Mouse (Mus musculus) forebrain, embryonic 11.5 days (tissue): ENCODE measurements around the gene Naxd. TPM values are rescaled to one million over a fixed set of nuclear protein-coding genes. Genes with fewer than 3 reads are reported as not detected.

Source experiments
- ATAC-seq: fragments of 200-750 bp; cut with Nextera tagmentation; replicated peaks from 2 replicates; pipeline ENCODE4 v1.8.0; 2017; ENCODE audit warnings: moderate TSS enrichment; ENCODE audit not compliant: low FRiP score
- DNase-seq: peaks from one replicate; pipeline ENCODE4 v3.0.0-alpha.2; 2017; ENCODE audit warnings: low spot score
- H3K27ac ChIP-seq: fragments of 300-500 bp; sonication (generic); 2 replicates; pipeline ENCODE4 v1.5.1; 2014; ENCODE audit warnings: low read depth, low read length
- H3K27me3 ChIP-seq: fragments of 300-500 bp; sonication (generic); 2 replicates; pipeline ENCODE4 v1.6.1; 2014; ENCODE audit warnings: mild to moderate bottlenecking, low read length, mixed read lengths; ENCODE audit not compliant: control insufficient read depth, insufficient read depth
- H3K36me3 ChIP-seq: fragments of 300-500 bp; sonication (generic); 2 replicates; pipeline ENCODE4 v1.6.1; 2014; ENCODE audit warnings: mild to moderate bottlenecking, low read length, moderate library complexity, mixed read lengths; ENCODE audit not compliant: control insufficient read depth, insufficient read depth
- H3K4me1 ChIP-seq: fragments of 300-500 bp; sonication (generic); replicated peaks from 2 replicates; pipeline ENCODE4 v1.6.1; 2014; ENCODE audit warnings: low read length, mixed read lengths; ENCODE audit not compliant: control insufficient read depth, insufficient read depth
- H3K4me2 ChIP-seq: fragments of 300-500 bp; sonication (generic); 2 replicates; pipeline ENCODE4 v1.6.1; 2014; ENCODE audit warnings: low read depth, mild to moderate bottlenecking, low read length, moderate library complexity, mixed read lengths; ENCODE audit not compliant: severe bottlenecking
- H3K4me3 ChIP-seq: fragments of 300-500 bp; sonication (generic); 2 replicates; pipeline ENCODE4 v1.5.1; 2014; ENCODE audit warnings: low read depth, low read length
- H3K9ac ChIP-seq: fragments of 300-500 bp; sonication (generic); 2 replicates; pipeline ENCODE4 v1.6.1; 2014; ENCODE audit warnings: low read length
- H3K9me3 ChIP-seq: fragments of 300-500 bp; sonication (generic); 2 replicates; pipeline ENCODE4 v1.6.1; 2016; ENCODE audit warnings: low read length, mixed read lengths; ENCODE audit not compliant: control insufficient read depth
- WGBS: fragments of 180-500 bp; shearing (Covaris S2); extraction: QIAGEN DNeasy Blood & Tissue Kit; methylation state at CpG from one replicate; pipeline ENCODE4 v1.1.7; 2014; 5-methylcytosine and 5-hydroxymethylcytosine counted together
- polyA plus RNA-seq: library from polyadenylated mRNA; unstranded; fragments of >200 nt; fragmentation: Nextera tagmentation; extraction: Ambion mirVana; gene quantifications from 2 replicates; pipeline ENCODE4 v1.2.1, GENCODE M21; 2014

The Naxd gene
- polyA plus RNA-seq, 1 experiment from 2014 or later, result 99.2 TPM

- H3K4me2 ChIP-seq, result no peak overlapping the region
- no peaks in the 10 kb centered on the region for H3K27me3 ChIP-seq
- ATAC-seq (no peak), DNase-seq (no peak)
- no peak overlapping the region for H3K9ac ChIP-seq
- no peaks in the 10 kb centered on the region for H3K4me1 ChIP-seq
- H3K9me3 ChIP-seq, result no peaks in the 10 kb centered on the region
- 91% methylated on average over 5 of the region's 5 CpGs for WGBS
- H3K27ac ChIP-seq, result no peak overlapping the region
- peaks cover 14% of the 10 kb centered on the region; the same call in 1 of the 2 replicates for H3K36me3 ChIP-seq
- H3K4me3 ChIP-seq, result no peak overlapping the region
Observed at GRCm38 (mm10) chr8:11510971-11511370, 13.7 kb downstream of the Naxd start.

DNA sequence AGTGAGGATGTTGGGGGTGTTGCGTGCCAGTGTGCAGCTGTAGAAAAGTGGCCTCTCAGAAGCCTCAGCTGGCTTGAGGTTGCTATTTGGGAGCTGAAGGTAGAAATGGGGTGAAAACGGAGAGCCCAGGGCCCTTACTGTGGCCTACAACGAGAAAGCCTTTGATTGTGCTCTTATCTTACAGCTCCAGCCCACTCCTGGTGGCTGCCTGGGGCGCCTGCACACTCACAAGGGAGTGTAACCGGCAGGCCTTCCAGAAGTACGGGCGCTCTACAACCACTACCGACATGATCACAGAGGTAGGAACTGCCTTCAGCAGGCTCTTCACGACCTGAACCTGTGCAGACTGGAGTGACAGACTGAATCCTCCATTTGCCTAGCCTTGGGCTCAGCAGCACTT is 15.4 kb downstream of the Naxd start:
- no peaks in the 10 kb centered on the region for H3K9me3 ChIP-seq
- H3K4me2 ChIP-seq, result no peak overlapping the region
- H3K4me3 ChIP-seq, result no peak overlapping the region
- H3K9ac ChIP-seq, result no peak overlapping the region
- peaks cover 14% of the 10 kb centered on the region; the same call in 1 of the 2 replicates for H3K36me3 ChIP-seq
- no peaks in the 10 kb centered on the region for H3K4me1 ChIP-seq
- H3K27ac ChIP-seq, result no peak overlapping the region
- no peak for ATAC-seq
- DNase-seq, result no peak
- WGBS, result 89% methylated on average over 9 of the region's 9 CpGs
- no peaks in the 10 kb centered on the region for H3K27me3 ChIP-seq

GRCm38 (mm10) chr8:11513247-11513646 is 15.9 kb downstream of the Naxd start:
- Histone ChIP-seq H3K4me2 (no peak overlapping the region), H3K4me1 (no peaks in the 10 kb centered on the region), H3K36me3 (peaks cover 14% of the 10 kb centered on the region; the same call in 1 of the 2 replicates), H3K27ac (no peak overlapping the region), H3K9ac (no peak overlapping the region), H3K4me3 (no peak overlapping the region), H3K9me3 (no peaks in the 10 kb centered on the region), H3K27me3 (no peaks in the 10 kb centered on the region)
- 89% methylated on average over 5 of the region's 5 CpGs for WGBS
- no peak for ATAC-seq
- DNase-seq, result no peak

GRCm38 (mm10) chr8:11516292-11516691 is 19.0 kb downstream of the Naxd start:
- no peaks in the 10 kb centered on the region; the same call in 1 of the 2 replicates for H3K36me3 ChIP-seq
- no peaks in the 10 kb centered on the region for H3K9me3 ChIP-seq
- H3K27me3 ChIP-seq, result no peaks in the 10 kb centered on the region
- H3K4me2 ChIP-seq, result no peak overlapping the region
- WGBS, result 94% methylated on average over 9 of the region's 9 CpGs
- DNase-seq (peak; percentile 47), ATAC-seq (no peak)
- no peak overlapping the region for H3K27ac ChIP-seq
- no peaks in the 10 kb centered on the region for H3K4me1 ChIP-seq
- no peak overlapping the region for H3K9ac ChIP-seq
- H3K4me3 ChIP-seq, result no peak overlapping the region

- Histone ChIP-seq H3K36me3 (no peaks in the 10 kb centered on the region; the same call in 1 of the 2 replicates), H3K4me3 (no peak overlapping the region), H3K27ac (no peak overlapping the region), H3K27me3 (no peaks in the 10 kb centered on the region), H3K4me1 (no peaks in the 10 kb centered on the region), H3K9ac (no peak overlapping the region), H3K4me2 (no peak overlapping the region), H3K9me3 (no peaks in the 10 kb centered on the region)
- no peak for DNase-seq
- 90% methylated on average over 16 of the region's 16 CpGs for WGBS
- ATAC-seq, result no peak
Observed at GRCm38 (mm10) chr8:11517366-11518055, 20.2 kb downstream of the Naxd start.

DNA sequence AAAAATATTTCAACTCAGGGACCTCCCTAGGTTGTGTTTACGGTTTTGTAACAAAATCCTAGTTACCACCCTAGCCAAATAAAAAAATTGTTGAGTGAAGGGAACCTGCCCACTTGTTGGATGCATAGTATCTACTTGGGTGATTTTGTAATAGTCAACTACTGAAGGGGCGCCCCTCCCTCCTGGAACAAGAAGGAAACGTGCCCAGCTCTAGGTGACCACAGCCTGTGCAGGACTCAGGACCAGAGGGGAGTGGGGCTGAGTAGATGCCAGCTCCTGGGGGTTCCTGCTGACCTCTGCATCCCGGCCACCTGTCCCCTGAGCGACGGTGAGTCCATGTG is 20.7 kb downstream of the Naxd start:
- Histone ChIP-seq H3K4me3 (no peak overlapping the region), H3K27me3 (no peaks in the 10 kb centered on the region), H3K4me2 (no peak overlapping the region), H3K4me1 (no peaks in the 10 kb centered on the region), H3K9me3 (no peaks in the 10 kb centered on the region), H3K27ac (no peak overlapping the region), H3K36me3 (no peaks in the 10 kb centered on the region; the same call in 1 of the 2 replicates), H3K9ac (no peak overlapping the region)
- 93% methylated on average over 6 of the region's 6 CpGs for WGBS
- DNase-seq (no peak), ATAC-seq (no peak)

GRCm38 (mm10) chr8:11518676-11519075 is 21.4 kb downstream of the Naxd start:
- 94% methylated on average over 11 of the region's 11 CpGs for WGBS
- no peaks in the 10 kb centered on the region for H3K9me3 ChIP-seq
- no peaks in the 10 kb centered on the region for H3K36me3 ChIP-seq
- no peaks in the 10 kb centered on the region for H3K27me3 ChIP-seq
- no peaks in the 10 kb centered on the region for H3K4me1 ChIP-seq
- no peak for ATAC-seq
- no peak overlapping the region for H3K4me3 ChIP-seq
- H3K9ac ChIP-seq, result no peak overlapping the region
- no peak for DNase-seq
- H3K27ac ChIP-seq, result no peak overlapping the region
- no peak overlapping the region for H3K4me2 ChIP-seq

- no peak overlapping the region for H3K4me3 ChIP-seq
- DNase-seq (no peak), ATAC-seq (no peak)
- H3K4me1 ChIP-seq, result no peaks in the 10 kb centered on the region
- no peak overlapping the region for H3K9ac ChIP-seq
- 94% methylated on average over 3 of the region's 3 CpGs for WGBS
- H3K27me3 ChIP-seq, result no peaks in the 10 kb centered on the region
- no peaks in the 10 kb centered on the region for H3K36me3 ChIP-seq
- no peak overlapping the region for H3K27ac ChIP-seq
- no peaks in the 10 kb centered on the region for H3K9me3 ChIP-seq
- no peak overlapping the region for H3K4me2 ChIP-seq
Observed at GRCm38 (mm10) chr8:11523331-11523730, 26.0 kb downstream of the Naxd start.

DNA sequence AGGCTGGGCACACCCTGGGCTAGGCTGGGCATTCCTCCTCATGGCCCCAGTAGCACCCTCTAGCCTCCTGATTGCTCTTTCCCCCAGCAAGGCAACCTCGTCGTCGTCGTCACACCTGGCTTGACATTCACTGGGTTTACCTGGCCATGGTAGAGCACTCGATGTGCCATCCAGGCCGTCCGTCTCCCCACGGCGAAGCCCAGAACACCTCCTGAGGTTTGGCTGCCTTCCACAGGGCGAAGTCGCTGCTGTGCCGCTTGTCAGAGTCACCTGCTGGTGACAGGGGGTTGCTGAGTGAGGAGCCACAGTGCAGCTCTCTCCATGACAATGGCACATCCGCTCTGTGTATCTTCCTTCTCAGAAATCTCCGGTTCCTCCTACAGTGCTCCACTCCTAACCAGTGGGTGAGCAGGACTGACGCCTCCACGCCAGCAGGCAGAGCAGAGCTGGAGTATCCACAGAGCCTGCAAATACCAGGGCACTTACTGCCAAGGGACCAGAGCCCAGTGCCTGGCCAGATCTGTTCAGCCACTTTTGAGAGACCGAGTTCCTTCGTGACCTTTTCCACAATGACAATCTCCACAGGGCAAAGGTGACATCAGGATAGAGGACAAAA is 33.0 kb downstream of the Naxd start:
- ATAC-seq (no peak), DNase-seq (no peak)
- Histone ChIP-seq H3K36me3 (0 out of 2 replicates have a peak, but pooled peaks cover 2% of the 10 kb centered on the region), H3K27me3 (no peaks in the 10 kb centered on the region), H3K4me1 (peaks cover 10% of the 10 kb centered on the region; the same call in 1 of the 2 replicates), H3K4me2 (no peak overlapping the region), H3K9ac (no peak overlapping the region), H3K9me3 (no peaks in the 10 kb centered on the region), H3K4me3 (no peak overlapping the region), H3K27ac (no peak overlapping the region)
- 79% methylated on average over 18 of the region's 18 CpGs for WGBS
